Mouse (Mus musculus) liver, embryonic 11.5 days (tissue): ENCODE measurements around the gene Rundc1. TPM values are rescaled to one million over a fixed set of nuclear protein-coding genes. Genes with fewer than 3 reads are reported as not detected.
"Not testable (repeated sequence)": the region's sequence is repeated elsewhere in the genome, so short reads cannot be mapped to it uniquely, and the experiment has no call there.

Experiments used
- ATAC-seq: fragments of 200-750 bp; cut with Nextera tagmentation; replicated peaks from 2 replicates; pipeline ENCODE4 v1.8.0; 2017; ENCODE audit warnings: moderate number of reproducible peaks, mild to moderate bottlenecking, moderate TSS enrichment, moderate library complexity; ENCODE audit not compliant: low FRiP score
- DNase-seq: peaks from one replicate; pipeline ENCODE4 v3.0.0-alpha.2; 2017; ENCODE audit warnings: low spot score
- H3K27ac ChIP-seq: fragments of 300-500 bp; sonication (generic); 2 replicates; pipeline ENCODE4 v1.5.1; 2014; ENCODE audit warnings: mild to moderate bottlenecking, low read depth, low read length, control low read depth
- H3K27me3 ChIP-seq: fragments of 300-500 bp; sonication (generic); replicated peaks from 2 replicates; pipeline ENCODE4 v1.6.1; 2014; ENCODE audit warnings: low read length, mixed read lengths; ENCODE audit not compliant: control insufficient read depth, insufficient read depth
- H3K36me3 ChIP-seq: fragments of 300-500 bp; sonication (generic); 2 replicates; pipeline ENCODE4 v1.6.1; 2014; ENCODE audit warnings: mild to moderate bottlenecking, low read length, moderate library complexity, mixed read lengths; ENCODE audit not compliant: control insufficient read depth, insufficient read depth
- H3K4me1 ChIP-seq: fragments of 300-500 bp; sonication (generic); replicated peaks from 2 replicates; pipeline ENCODE4 v1.6.1; 2014; ENCODE audit warnings: low read length, mixed read lengths; ENCODE audit not compliant: control insufficient read depth, insufficient read depth
- H3K4me2 ChIP-seq: fragments of 300-500 bp; sonication (generic); 2 replicates; pipeline ENCODE4 v1.6.1; 2014; ENCODE audit warnings: mild to moderate bottlenecking, control low read depth, moderate library complexity
- H3K4me3 ChIP-seq: fragments of 300-500 bp; sonication (generic); 2 replicates; pipeline ENCODE4 v1.5.1; 2014; ENCODE audit warnings: low read depth, low read length, control low read depth
- H3K9ac ChIP-seq: fragments of 300-500 bp; sonication (generic); 2 replicates; pipeline ENCODE4 v1.6.1; 2014; ENCODE audit warnings: low read depth, low read length, control low read depth
- H3K9me3 ChIP-seq: fragments of 300-500 bp; sonication (generic); 2 replicates; pipeline ENCODE4 v1.6.1; 2016; ENCODE audit warnings: low read length, inconsistent platforms, mixed read lengths; ENCODE audit not compliant: control insufficient read depth
- WGBS: fragments of 180-500 bp; shearing (Covaris S2); extraction: QIAGEN DNeasy Blood & Tissue Kit; methylation state at CpG from one replicate; pipeline ENCODE4 v1.1.7; 2014; 5-methylcytosine and 5-hydroxymethylcytosine counted together
- polyA plus RNA-seq: library from polyadenylated mRNA; unstranded; fragments of >200 nt; fragmentation: Nextera tagmentation; extraction: Ambion mirVana; gene quantifications from 2 replicates; pipeline ENCODE4 v1.2.1, GENCODE M21; 2014

Gene Rundc1
- polyA plus RNA-seq, 1 experiment from 2014 or later = 13.4 TPM

DNA sequence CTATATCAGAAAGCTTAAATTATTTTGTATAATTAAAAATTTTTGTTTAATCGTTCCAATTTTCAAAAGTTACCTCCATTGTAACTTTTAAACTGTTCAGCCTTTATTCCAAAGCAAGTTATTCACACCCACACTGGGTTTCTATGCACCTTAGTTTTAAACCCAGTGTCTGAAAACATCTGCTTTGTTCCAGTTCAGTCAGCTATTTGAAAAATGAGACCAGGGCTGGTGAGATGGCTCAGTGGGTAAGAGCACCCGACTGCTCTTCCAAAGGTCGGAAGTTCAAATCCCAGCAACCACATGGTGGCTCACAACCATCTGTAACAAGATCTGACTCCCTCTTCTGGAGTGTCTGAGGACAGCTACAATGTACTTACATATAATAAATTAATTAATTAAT is 13.1 kb downstream of the Rundc1 start:
- not testable (repeated sequence) for ATAC-seq, H3K9me3 ChIP-seq, H3K4me1 ChIP-seq, H3K36me3 ChIP-seq, DNase-seq, H3K27ac ChIP-seq, H3K4me2 ChIP-seq, H3K9ac ChIP-seq, H3K4me3 ChIP-seq, H3K27me3 ChIP-seq
- WGBS = 65% methylated on average over 3 of the region's 3 CpGs

DNA sequence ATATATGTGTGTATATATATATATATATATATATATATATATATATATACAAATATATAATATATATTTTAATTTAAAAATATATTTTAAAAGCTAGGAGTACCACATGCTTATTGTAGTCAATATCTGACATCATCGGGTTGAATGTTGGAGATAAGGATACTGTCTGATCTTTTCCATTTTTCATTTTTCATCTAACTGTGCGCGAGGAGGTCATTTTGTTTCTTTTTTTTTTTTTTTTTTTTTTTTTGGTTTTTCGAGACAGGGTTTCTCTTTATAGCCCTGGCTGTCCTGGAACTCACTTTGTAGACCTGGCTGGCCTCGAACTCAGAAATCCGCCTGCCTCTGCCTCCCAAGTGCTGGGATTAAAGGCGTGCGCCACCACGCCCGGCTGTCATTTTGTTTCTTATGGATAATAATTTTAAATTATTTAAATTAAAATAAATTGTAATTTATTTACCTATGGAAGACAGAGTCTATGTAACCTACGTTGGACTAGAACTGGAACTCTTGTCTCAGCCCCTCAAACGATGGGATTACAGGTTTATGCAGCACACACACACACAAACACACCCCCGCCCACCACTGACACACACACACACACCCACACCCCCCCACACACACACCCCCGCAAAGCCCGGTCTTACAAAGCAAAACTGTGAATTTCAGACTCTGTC is 16.7 kb downstream of the Rundc1 start:
- Histone ChIP-seq H3K4me2 (peak overlapping the region; percentile 56), H3K36me3 (peaks cover 22% of the 10 kb centered on the region), H3K4me1 (peaks cover 24% of the 10 kb centered on the region), H3K9ac (peak overlapping the region; percentile 40; the same call in 1 of the 2 replicates), H3K4me3 (peak overlapping the region; percentile 88)
- H3K9me3 ChIP-seq, DNase-seq, H3K27me3 ChIP-seq, ATAC-seq, H3K27ac ChIP-seq: not testable (repeated sequence)
- 28% methylated on average over 14 of the region's 15 CpGs for WGBS

DNA sequence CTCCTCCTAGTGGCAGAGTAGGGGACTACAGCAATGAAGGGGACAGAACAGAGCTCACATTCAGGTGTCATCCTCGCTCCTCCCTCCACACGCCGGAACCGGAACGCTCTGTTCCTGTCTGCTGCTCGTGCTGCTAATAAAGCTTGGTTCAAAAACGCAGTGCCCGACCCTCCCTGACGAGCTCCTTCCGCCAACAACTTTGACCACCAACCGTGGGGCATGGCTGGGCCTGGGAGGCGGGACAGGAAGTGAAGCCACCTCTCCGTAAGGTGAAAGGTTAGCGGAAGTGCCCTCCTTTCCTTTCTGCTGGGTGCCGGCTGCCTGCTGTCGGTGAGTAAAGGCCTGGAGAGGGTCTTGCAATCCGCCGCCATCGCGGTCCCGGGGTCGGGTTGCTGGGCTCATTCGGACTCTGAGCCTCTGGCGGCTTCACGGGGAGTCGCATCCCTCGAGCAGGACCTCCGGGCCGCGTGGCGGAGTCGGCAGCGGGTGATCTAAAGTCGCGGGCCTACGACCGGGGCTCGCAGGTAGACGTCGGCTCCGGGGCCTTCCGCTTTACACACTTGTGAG is 17.3 kb downstream of the Rundc1 start, which contains the start of gene Rpl27:
Gene Rpl27, plus strand, starts transcription at position 172 of the 567 bp plus-strand sequence.
- peaks cover 24% of the 10 kb centered on the region for H3K4me1 ChIP-seq
- peak; percentile 98 for ATAC-seq
- peak within 1 kb of the TSS; percentile 98 for H3K9ac ChIP-seq
- WGBS = under 1% methylated on average over 42 of the region's 42 CpGs
- no peaks in the 10 kb centered on the region for H3K9me3 ChIP-seq
- peak; percentile 95 for DNase-seq
- peaks cover 22% of the 10 kb centered on the region for H3K36me3 ChIP-seq
- H3K27ac ChIP-seq = peak within 1 kb of the TSS; percentile 60
- H3K4me2 ChIP-seq = peak within 1 kb of the TSS; percentile 96
- no peaks in the 10 kb centered on the region for H3K27me3 ChIP-seq
- H3K4me3 ChIP-seq = peak within 1 kb of the TSS; percentile 88

- Histone ChIP-seq H3K4me3 (peak overlapping the region; percentile 88), H3K4me2 (peak overlapping the region; percentile 96), H3K27ac (peak overlapping the region; percentile 60), H3K4me1 (peaks cover 28% of the 10 kb centered on the region), H3K9me3 (no peaks in the 10 kb centered on the region), H3K36me3 (peaks cover 22% of the 10 kb centered on the region), H3K27me3 (no peaks in the 10 kb centered on the region), H3K9ac (peak overlapping the region; percentile 98)
- no peak for DNase-seq
- under 1% methylated on average over 14 of the region's 14 CpGs for WGBS
- no peak for ATAC-seq
These were observed 17.9 kb downstream of the Rundc1 start for GRCm38 (mm10) chr11:101442760-101443159.

- no peak overlapping the region for H3K9ac ChIP-seq
- H3K27me3 ChIP-seq = no peaks in the 10 kb centered on the region
- H3K36me3 ChIP-seq = peaks cover 22% of the 10 kb centered on the region
- no peak overlapping the region for H3K4me2 ChIP-seq
- peak overlapping the region; percentile 38 for H3K27ac ChIP-seq
- H3K4me3 ChIP-seq = no peak overlapping the region; the same call in 1 of the 2 replicates
- H3K4me1 ChIP-seq = peaks cover 34% of the 10 kb centered on the region
- H3K9me3 ChIP-seq = no peaks in the 10 kb centered on the region
- DNase-seq = no peak
- WGBS = 77% methylated on average over 1 of the region's 1 CpGs
- ATAC-seq = no peak
These were observed 21.4 kb downstream of the Rundc1 start for GRCm38 (mm10) chr11:101446319-101446718.

GRCm38 (mm10) chr11:101446860-101447259 is 22.0 kb downstream of the Rundc1 start:
- H3K4me2 ChIP-seq, ATAC-seq, H3K4me3 ChIP-seq, H3K9ac ChIP-seq, H3K9me3 ChIP-seq, H3K27me3 ChIP-seq, DNase-seq, H3K27ac ChIP-seq: not testable (repeated sequence)
- WGBS = 81% methylated on average over 8 of the region's 8 CpGs
- H3K4me1 ChIP-seq = peaks cover 35% of the 10 kb centered on the region
- H3K36me3 ChIP-seq = peaks cover 22% of the 10 kb centered on the region

DNA sequence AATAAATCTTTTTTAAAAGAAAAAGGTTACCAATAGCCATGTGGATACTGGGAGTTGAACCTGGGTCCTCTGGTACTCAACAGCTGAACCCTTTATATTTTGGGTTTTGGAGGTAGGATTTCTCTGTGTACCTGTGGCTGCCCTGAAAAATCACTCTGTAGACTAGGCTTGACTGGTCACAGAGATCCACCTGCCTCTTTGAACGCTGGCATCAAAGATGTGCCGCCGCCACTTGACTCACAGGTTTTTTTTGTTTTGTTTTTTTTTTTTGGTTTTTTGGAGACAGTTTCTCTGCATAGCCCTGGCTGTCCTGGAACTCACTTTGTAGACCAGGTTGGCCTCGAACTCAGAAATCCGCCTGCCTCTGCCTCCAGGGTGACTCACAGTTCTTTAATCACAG is 22.9 kb downstream of the Rundc1 start:
- ATAC-seq = no peak
- Histone ChIP-seq H3K36me3 (peaks cover 22% of the 10 kb centered on the region), H3K4me1 (peaks cover 39% of the 10 kb centered on the region), H3K4me3 (peak overlapping the region; percentile 73), H3K27ac (peak overlapping the region; percentile 88), H3K9ac (no peak overlapping the region), H3K9me3 (no peaks in the 10 kb centered on the region), H3K4me2 (peak overlapping the region; percentile 76), H3K27me3 (no peaks in the 10 kb centered on the region)
- no peak for DNase-seq
- WGBS = 78% methylated on average over 5 of the region's 5 CpGs

GRCm38 (mm10) chr11:101448274-101448746 is 23.4 kb downstream of the Rundc1 start, which contains the start of gene Ifi35:
TSS of gene Ifi35 (plus strand) at chr11:101448407.
- peaks cover 35% of the 10 kb centered on the region for H3K4me1 ChIP-seq

More at GRCm38 (mm10) chr11:101448274-101448746, 23.4 kb downstream of the Rundc1 start, which contains the start of gene Ifi35:
- peak within 1 kb of the TSS; percentile 88 for H3K27ac ChIP-seq
- H3K27me3 ChIP-seq = no peaks in the 10 kb centered on the region
- H3K4me2 ChIP-seq = peak within 1 kb of the TSS; percentile 76
- H3K9ac ChIP-seq = peak within 1 kb of the TSS; percentile 76
- DNase-seq (peak; percentile 69), ATAC-seq (peak; percentile 84)
- H3K9me3 ChIP-seq = no peaks in the 10 kb centered on the region
- H3K4me3 ChIP-seq = peak within 1 kb of the TSS; percentile 73
- 15% methylated on average over 10 of the region's 10 CpGs for WGBS
- peaks cover 19% of the 10 kb centered on the region for H3K36me3 ChIP-seq
